Mouse (Mus musculus) adrenal gland, postnatal 10 days (tissue): ENCODE measurements around the gene Fkbp11. TPM values are rescaled to one million over a fixed set of nuclear protein-coding genes. Genes with fewer than 3 reads are reported as not detected.

Source experiments
- DNase-seq: peaks from one replicate; pipeline ENCODE4 v3.0.0; 2021; ENCODE audit warnings: mixed read lengths
- total RNA-seq, 2 experiments: library from RNA; stranded (reverse); gene quantifications; 2 replicates each; pipeline ENCODE4 v1.2.3; 2021

The Fkbp11 gene
- total RNA-seq, 2 experiments from 2014 or later: 8.8 to 11.9 TPM

DNA sequence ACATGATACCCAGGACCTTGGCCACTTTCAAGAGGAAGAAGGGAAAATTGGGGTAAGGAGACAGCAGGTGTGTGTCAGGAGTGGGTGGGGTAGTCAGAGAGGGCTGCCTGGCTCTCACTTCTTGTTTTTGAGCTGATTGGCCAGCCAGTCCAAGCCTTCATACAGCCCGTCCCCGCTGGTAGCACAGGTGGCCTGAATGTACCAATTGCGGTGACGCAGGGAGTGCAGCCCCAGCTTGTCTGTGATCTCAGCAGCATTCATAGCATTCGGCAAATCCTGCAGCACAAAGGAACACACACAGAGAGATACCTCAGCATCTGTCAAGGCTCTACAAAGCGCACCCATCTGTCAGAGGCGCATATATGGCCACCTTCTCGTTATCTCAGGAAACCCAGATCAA is 12.2 kb upstream of the Fkbp11 start:
- no peak for DNase-seq

DNA sequence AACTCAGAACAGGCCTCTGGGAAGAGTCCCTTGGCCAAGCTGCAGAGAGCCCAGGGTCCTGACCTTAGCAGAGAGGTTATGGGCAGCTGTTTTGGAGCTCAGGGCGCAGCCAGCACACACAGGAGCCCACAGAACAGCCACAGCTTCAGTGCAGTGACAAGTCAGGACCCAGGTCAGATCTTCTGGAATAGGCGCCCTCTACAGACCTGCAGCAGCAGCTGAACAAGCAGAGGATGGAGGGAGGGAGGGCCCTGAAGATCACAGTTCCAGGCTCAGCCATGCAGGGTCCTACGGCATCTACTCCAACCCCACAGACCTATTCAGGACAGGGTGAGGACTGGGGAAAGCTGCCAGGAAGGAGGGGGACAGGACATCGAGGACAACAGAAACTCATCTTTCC is 10.8 kb upstream of the Fkbp11 start:
- no peak for DNase-seq

DNA sequence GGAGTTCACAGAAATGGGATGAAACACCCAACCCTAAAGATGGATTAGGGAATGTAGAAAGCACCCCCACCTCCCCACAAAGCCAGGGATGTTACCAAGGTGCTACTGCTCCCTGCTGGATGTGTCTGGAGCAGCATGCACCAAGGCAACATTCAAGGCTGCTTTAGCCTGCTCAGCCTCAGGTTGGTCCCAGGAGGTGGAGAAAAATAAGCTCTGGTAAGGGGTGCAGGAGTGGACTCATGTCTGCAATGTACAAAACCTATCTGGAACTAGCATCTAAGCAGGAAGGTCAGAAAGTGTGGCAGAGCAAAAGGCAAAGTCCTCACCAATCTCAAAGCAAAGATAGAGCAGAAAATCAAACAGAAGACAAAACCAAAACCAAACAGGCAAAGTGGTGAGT is 9.9 kb upstream of the Fkbp11 start:
- DNase-seq: peak; percentile 60

DNA sequence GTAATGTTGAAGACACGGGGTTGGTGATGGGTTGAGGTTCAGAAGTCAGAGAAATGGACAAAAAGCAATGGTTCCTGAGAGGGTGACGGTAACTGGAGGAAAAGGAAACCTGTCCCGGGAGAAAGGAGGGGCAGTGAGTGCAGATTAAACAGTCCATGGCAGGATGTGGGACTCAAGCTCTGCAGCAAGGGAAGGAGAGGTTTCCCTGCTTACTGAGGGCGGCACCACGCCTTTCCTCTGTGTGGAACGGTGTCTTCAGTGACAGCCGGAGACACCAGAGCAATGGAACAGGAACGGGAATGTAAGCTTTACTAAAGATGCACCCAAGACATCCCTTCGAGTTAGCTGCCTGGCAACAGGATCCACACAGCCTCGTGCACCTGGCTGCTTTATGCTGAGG is 8.5 kb upstream of the Fkbp11 start:
- no peak for DNase-seq

DNA sequence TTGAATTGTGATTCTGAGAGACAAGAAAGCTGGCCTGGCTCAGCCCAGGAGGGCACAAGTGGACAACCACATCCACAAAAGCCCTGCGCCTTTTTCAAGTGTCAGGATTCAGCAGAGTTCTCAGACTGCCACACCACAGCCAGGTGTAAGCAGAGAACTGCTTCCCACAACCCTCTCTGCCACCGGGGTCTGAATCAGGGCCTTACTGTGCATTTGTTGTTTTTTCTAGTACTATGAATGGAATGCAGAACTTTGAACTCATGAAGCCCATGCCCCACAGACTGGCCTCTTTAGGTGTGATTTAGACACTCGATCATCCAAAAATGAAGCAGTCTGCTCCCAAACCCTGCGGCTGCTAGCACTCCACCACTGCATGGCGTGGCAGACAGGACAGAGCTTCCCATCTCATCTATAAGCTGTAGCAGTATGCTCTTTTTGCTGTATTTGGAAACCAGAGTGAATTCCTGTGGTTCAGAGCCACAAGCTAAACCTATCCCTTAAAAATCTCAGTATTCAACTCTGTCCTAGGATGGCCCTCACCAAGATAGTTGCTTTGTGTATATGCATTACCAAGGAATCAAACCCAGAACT is 6.1 kb upstream of the Fkbp11 start:
- no peak for DNase-seq

DNA sequence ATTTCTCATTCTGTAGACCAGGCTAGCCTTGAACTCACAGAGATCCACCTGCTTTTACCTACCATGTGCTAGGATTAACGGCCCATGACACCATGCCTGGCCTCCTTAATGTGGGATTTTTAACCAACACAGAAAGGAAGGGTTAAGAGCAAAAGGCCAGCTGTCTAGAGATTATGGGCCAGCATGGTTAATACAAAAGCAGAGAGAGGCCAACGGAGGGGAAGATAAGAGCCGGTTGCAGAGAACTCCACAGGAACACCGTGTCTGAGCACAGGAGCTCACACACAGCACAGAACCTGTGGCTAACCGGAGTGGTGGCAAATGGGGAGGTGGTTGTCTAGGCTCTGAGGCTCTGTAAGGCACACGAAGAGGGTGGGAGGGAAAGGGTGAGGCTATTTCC is 5.4 kb upstream of the Fkbp11 start:
- no peak for DNase-seq

DNA sequence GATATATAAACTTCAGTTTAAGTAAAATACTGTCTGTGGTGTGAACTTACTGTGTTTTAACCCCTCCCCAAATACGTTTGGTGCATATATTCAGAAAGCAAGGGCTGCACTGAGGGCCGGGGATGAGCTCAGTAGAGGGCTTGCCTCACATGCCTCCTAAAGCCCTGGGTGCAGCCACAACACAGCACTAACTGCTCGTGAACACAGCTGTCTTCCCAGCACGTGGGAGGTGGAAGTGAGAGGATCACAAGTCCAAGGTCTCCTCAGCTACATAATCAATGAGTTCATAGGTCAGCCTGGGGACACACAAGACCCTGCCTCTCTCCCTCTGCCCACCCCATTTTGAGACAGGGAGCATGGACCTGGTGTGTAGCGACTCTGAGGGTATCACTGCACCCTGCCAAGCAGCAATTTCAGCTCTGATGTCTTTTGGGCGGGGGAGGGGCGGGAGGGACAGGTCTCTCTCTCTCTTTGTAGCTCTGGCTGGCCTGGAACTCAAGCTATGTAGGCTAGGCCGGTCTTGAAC is 4.1 kb upstream of the Fkbp11 start:
- no peak for DNase-seq

DNA sequence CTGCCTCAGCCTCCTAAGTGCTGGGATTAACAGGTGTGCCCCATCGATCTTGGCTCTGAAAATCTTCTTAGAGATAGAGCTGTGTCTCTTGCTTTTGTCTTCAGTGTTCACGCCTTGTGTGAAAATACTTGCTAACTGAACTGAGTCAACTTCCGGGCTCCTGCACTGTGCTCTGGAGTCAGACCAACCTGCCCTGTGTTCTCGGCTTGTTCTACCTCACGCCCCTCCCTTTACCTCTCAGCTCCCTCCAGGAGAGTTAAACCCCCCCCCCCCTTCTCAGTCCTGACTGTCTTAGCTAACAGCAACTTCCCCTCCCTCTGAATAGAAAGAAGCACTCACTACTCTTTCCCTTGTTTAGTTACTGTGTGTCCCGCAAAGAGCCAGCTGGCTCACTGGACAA is 2.8 kb upstream of the Fkbp11 start:
- DNase-seq: no peak

DNA sequence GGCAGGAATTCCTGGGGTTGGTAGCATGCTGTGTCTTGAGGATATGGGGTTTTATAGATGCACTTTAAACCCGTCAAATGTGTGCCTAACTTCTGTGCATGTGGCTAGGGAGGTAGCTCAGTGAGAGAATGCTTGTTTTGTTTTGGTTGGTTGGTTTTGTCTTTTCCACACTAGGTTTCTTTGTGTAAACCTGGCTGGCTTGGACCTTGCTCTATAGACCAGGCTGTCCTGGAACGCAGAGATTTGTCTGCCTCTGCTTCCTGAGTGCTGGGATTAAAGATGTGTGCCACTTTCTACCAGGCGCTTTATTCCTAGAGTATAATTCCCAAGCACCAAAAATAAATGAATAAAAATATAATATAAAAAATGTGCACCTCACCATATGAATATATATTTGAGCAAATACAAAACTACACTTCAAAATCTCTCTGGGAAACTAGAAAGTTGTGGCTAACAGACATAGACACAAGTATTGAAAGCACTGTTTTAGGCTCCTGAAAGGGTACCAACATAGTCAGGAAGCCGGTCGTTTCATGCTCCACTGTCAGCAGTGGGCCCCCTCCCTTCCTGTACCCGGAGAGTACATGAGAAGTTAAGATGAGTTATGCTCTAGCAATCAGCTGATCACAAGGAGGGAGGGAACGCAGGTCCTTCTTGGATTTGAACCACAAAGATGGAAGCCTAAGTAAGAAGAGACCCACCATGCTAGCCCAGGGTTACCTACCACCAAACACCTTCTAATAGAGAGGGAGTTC is 2.0 kb upstream of the Fkbp11 start:
- DNase-seq: no peak

DNA sequence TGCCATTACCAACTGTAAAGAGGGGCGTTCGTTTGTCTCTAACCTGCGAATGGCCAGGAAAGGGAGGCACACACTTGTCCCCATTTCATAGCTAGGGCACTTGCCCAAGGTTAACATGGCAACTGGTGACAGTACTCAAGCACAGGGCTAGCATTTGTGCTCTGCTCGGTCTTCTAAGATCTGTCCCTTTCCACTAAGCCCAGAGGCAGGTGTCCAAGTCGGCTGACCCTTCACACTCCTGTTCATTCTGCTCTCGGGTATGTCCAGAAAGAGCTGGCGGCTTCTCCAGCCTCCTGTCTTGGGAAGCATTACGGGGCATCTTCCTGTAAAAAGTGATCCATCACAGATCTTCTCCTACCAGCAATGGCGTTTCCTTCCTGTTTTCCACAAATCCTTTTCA is 368 bp upstream of the Fkbp11 start:
- DNase-seq: peak; percentile 21

DNA sequence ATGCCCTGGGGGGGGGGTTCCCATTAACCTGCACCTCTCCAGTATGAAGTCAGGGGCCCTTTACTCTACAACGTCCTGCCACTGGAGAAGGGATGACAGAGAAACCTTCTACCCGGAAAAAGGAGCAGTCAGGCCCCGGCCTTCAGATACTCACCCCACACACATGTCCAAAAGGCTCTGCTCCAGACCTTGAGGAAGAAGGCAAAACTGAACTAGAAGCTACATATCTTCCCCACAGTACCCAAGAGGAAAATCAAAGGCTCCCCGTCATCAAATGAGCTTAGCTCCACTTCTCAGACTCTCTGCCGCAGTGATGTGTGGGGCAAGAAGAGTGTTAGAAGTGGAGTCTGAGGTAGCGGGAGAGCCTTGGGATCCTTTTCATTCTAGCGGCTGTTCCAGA is 1.3 kb downstream of the Fkbp11 start:
- DNase-seq: no peak

DNA sequence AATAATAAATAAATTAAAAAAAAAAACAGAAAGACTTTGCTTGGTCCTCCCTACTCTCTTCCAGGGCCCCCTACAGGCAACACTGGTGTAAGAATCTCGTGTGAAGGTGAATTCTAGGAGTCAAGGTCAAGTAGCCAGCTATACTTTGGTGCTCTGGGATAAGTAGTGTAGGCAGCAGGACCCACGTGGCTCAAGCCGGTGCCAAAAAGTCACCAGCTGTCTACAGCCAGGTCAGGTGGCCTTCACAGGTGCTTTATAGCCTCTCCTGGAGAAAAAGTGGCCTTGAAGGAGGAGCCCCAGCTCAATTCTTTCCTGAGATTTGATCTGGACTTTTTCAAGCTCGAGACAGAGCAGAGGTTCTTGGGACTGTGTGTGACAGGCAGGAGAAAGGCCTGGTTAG is 1.9 kb downstream of the Fkbp11 start:
- DNase-seq: no peak

DNA sequence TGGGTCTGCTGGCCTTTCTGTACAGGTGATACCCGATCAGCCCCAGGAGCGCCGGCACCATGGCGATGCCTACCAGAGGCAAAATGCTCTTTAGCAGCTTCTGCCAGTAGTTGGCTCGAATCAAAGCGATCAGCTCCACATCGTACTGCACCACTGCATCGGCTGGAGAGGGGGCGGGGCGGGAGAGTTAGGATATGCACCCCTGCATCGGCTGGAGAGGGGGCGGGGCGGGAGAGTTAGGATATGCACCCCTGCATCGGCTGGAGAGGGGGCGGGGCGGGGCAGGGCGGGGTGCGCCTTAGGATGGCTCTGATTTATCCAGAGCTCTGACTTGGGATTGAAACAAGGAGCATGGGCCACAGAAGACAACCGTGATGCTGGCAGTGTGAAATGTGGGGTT is 3.6 kb downstream of the Fkbp11 start:
- DNase-seq: no peak

DNA sequence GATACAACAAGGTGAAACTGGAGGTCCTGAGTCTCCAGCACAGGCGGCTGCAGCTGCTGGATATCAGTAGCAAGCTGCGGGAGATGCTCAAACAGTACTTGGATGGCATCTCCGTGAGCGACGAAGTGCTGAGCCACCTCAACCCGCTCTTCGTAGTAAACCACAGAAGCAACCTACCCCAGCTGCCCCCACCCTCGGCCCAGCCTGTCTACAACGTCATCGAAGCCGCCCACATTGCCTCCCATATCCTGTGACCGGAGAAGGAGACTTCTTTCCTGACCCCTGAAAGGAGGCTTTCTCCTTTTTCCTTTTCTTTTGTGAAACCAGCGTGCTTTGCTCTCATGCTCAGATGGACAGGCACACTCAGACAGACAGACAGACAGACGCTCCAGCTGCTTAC is 5.1 kb downstream of the Fkbp11 start:
- no peak for DNase-seq

DNA sequence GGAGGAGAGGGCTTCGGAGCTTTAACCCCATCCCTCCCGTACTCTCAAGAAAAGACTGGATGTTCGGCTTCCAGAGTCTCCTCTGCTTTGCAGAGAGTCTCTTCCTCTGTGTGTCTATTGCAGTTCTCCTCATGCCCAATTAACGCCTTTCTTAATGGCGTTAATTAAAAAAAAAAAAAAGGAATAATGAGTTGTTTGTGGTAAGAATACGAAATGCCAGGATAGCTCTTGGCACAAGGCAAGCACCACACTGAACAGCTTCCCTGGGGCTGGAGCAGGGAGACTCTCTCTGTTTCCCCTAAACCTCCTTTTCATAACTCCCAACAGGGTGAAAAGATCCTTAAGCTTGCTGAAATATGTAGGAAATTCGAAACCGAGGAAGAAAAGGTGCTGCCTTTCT is 5.8 kb downstream of the Fkbp11 start:
- no peak for DNase-seq

DNA sequence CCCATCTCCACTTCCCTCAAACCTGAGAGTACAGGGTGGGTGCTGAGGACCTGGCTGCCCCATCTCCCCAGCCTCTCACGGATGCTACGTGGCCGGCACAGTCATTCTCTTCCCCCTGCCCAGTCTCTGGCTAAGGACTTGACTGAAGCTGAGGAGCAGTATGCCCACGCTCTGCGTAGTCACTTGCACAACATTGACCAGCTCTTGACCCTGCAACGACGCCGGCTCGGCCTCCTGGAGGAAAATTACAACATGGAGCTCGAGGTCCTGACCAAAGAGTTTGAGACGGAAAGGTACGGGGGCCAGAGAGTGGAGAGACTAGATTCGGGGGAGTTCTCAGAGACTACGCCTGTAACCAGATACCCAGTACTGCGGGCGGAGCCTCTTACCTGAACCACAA is 10.7 kb downstream of the Fkbp11 start:
- DNase-seq: no peak

DNA sequence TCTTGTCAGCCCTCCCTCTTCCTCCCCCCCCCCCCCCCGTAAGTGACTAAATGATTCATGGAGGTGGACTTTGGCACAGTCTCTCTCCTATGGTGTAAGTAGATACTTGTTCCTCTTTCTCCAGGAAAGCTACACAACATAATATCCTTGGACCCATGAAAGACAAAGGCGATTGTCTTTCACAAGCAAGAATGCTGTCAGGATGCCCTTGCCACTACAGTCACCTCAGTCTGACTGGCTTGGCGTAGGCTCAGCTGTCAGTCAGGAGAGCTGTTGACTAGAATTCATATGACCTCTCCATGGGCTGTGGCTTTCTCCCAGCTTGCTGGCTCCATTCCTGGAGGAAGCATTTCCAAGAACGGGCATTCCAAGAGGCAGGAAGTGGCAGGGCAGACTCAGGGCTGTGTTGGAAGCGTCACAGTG is 13.8 kb downstream of the Fkbp11 start:
- peak; percentile 59 for DNase-seq

DNA sequence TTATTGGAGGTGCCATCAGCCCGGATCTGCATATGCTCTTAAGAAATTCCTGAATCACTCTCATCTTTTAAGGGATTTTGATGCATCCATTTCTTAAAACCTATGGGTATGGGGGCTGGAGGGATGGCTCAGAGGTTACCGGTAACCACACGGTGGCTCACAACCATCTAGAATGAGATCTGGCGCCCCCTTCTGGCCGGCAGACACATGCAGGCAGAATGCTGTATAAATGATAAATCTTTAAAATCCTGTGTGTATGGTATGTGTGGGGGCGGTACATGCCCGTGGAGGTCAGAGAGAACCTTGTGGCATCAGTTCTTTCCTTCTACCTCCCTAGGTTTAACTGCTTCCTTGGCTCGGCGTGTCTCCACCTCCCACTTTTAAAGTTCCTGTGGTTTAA is 17.6 kb downstream of the Fkbp11 start:
- peak; percentile 84 for DNase-seq

DNA sequence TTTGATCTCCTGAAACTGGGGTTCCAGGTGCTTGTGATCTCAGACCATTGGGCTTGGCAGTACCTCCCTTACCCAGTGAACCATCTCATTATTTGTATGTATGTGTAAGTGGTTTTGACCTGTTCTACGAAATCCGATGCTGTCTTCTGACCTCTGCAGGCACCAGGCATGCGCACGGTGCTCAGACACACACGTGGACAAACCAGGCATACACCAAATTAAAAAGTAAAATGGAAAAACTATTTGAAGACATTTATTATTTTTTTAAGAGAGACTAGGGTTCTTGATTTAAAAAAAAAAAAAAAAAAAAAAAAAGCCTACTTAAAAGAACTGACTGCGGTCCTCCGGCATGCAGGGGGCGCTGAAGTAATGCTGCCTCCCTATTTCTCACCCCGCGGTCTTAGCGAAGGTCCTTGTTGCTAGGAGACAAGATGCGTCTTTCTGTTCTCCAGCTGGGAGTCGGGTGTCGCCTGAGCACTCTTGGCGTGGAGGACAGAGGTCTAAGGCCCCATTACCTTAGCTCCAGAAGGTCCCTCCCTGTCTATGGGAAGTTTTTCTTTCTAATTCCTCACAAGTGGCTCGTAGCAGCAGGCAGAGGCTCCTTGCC is 20.1 kb downstream of the Fkbp11 start, which contains the start of gene Ccdc65:
Gene Ccdc65, plus strand, starts transcription at position 442 of the 607 bp plus-strand sequence.
- DNase-seq: peak; percentile 89

DNA sequence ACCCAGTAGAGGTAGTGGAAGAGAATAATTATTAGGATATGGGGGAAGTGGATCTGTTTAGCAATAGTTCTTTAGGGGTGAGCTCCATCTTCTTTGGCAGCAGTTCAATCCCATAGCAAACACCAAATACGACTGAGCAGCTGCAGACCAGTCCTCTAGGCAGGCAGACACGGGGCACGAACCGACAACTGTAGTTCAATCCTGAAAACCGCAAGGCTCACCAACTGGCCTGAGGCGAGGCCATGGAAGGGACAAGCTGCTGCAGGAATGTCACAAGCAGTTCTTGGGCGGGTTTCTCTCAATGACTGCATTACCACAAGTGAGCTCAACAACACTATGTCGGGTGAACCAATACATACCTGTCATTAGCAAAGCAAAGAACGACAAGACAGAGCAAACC is 23.7 kb downstream of the Fkbp11 start:
- DNase-seq: no peak

DNA sequence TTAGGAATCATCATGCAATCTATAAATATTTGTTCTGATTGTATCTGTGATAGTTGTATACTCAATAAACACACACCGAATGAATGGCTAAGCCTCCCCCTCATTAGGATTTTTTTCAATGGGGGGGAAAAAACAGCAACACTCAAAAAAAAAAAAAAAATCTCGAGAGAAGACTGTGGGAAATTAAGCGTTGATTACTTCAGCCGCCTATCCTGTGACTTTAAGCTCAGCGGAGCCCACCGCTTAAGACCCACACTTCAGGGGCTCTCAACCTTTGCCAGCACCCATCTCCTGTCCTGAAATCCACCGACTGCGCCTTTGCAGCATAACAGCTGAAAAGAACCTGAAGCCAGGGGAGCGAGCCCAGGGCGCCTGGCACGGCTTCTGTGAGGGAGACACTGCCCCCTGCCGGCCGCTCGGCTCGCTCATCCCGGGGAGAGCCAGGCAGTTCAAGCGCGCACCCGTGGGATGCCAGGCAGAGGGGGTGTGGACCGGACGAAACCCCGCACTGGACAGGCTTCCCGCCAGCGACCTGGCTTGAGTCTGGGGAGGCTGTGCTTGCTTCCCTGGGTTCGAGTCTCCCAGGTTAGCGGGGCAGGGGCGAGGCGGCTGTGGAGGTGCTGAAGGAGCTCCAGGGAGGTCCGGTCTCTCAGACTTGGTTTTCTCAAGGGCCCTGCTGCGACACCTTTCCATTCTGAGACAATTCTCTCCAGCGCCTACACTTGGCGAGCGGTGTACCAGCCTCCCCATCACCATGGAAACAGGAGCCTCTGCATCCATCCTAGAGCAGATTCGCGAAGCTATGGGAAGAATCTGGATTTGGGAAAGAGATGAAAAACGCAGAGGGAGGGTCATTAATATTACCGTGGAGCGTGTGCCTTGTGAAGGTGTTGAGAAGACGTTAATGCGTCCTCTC is 28.6 kb downstream of the Fkbp11 start:
- DNase-seq: peak; percentile 95

DNA sequence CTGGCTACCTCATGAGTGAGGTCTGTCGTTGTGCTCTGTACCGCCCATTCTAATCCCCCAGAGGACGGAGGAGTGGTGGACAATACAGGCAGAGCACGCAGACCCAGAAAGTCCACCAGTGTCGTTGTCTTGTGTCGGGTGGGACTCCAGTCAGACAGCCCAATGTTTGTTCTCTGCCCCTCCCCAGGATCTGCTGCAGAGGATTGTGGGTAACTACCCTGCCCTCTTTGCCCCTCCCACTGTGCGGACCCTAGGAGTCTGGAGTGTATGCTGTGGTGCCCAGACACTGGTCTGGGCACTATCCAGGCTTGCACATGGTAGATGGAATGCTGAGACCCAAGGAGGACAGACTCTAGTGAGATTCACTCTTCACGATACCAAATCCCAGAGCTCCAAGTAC is 31.8 kb downstream of the Fkbp11 start:
- no peak for DNase-seq
